Mouse (Mus musculus) erythroid progenitor cell, adult 5-6 weeks (primary cell): ENCODE results near the gene Afg1l. TPM values are rescaled to one million over a fixed set of nuclear protein-coding genes. Genes with fewer than 3 reads are reported as not detected.

Experiments
- ATAC-seq: replicated peaks from 2 replicates; pipeline ENCODE4 v1.8.0; 2016; ENCODE audit warnings: moderate number of reproducible peaks, mild to moderate bottlenecking, moderate TSS enrichment, inconsistent platforms; ENCODE audit not compliant: poor library complexity, low FRiP score, severe bottlenecking
- total RNA-seq, 2 experiments: library from RNA; stranded (forward) in 1 of 2; stranded (reverse) in 1 of 2; fragments of 150-400 nt in 1 of 2; fragments of 186-747, 209-891 nt in 1 of 2; gene quantifications; 2 replicates each; pipeline versions ENCODE4 v1.2.3 to v1.2.4; 2015 to 2017; ENCODE audit warnings: low replicate concordance in 2 of 2

The Afg1l gene
- total RNA-seq, 2 experiments from 2014 or later, result 0.84 to 1.7 TPM

GRCm38 (mm10) chr10:42273760-42274691, 204.3 kb downstream of the Afg1l start:
- ATAC-seq, result peak; percentile 41

GRCm38 (mm10) chr10:42273403-42273759, 205.0 kb downstream of the Afg1l start:
- ATAC-seq, result no peak

GRCm38 (mm10) chr10:42271454-42272230, 206.7 kb downstream of the Afg1l start:
- no peak for ATAC-seq

- no peak for ATAC-seq
Measured at GRCm38 (mm10) chr10:42270277-42271083, 207.9 kb downstream of the Afg1l start.

GRCm38 (mm10) chr10:42269281-42270025, 208.9 kb downstream of the Afg1l start:
- ATAC-seq, result no peak

GRCm38 (mm10) chr10:42267811-42268545, 210.4 kb downstream of the Afg1l start:
- ATAC-seq, result no peak

- peak; percentile 86 for ATAC-seq
Measured at GRCm38 (mm10) chr10:42265021-42265689, 213.2 kb downstream of the Afg1l start.

- no peak for ATAC-seq
Measured at GRCm38 (mm10) chr10:42264195-42264594, 214.2 kb downstream of the Afg1l start.

- no peak for ATAC-seq
Measured at GRCm38 (mm10) chr10:42263701-42264100, 214.7 kb downstream of the Afg1l start.

Other genes starting within 250 kb of the Afg1l start
- 112 and 118 TPM in 2 replicates for gene Foxo3, start 201.8 kb downstream of the Afg1l start, total RNA-seq (2015; ENCODE audit: low replicate concordance)
- 181 and 233 TPM in 2 replicates for gene Foxo3, start 201.8 kb downstream of the Afg1l start, total RNA-seq (2017; ENCODE audit: low replicate concordance)
- 260 and 279 TPM in 2 replicates for gene Snx3, start 23.5 kb upstream of the Afg1l start, total RNA-seq (2015; ENCODE audit: low replicate concordance)
- 105 and 119 TPM in 2 replicates for gene Snx3, start 23.5 kb upstream of the Afg1l start, total RNA-seq (2017; ENCODE audit: low replicate concordance)
- not detected in 2 replicates for gene Nr2e1, start 105.1 kb upstream of the Afg1l start, total RNA-seq (2015; ENCODE audit: low replicate concordance)
- gene Nr2e1, start 105.1 kb upstream of the Afg1l start, total RNA-seq (2017; ENCODE audit: low replicate concordance), result not detected in 2 replicates
- 7.9 and 15.5 TPM in 2 replicates for gene Ostm1, start 105.3 kb upstream of the Afg1l start, total RNA-seq (2015; ENCODE audit: low replicate concordance)
- 18.5 and 22.8 TPM in 2 replicates for gene Ostm1, start 105.3 kb upstream of the Afg1l start, total RNA-seq (2017; ENCODE audit: low replicate concordance)